Mouse (Mus musculus) midbrain, embryonic 14.5 days (tissue): Measurements from ENCODE around the gene Slc25a51. TPM values are rescaled to one million over a fixed set of nuclear protein-coding genes. Genes with fewer than 3 reads are reported as not detected.

Experiments used
- ATAC-seq: fragments of 200-750 bp; cut with Nextera tagmentation; 2 replicates; pipeline ENCODE4 v1.8.0; 2017; ENCODE audit warnings: moderate number of reproducible peaks, moderate library complexity; ENCODE audit not compliant: low FRiP score, low TSS enrichment
- DNase-seq: peaks from one replicate; pipeline ENCODE4 v3.0.0-alpha.2; 2015
- H3K27ac ChIP-seq: fragments of 300-500 bp; sonication (generic); replicated peaks from 2 replicates; pipeline ENCODE4 v1.5.1; 2014; ENCODE audit warnings: mild to moderate bottlenecking, low read depth, low read length, moderate library complexity
- H3K27me3 ChIP-seq: fragments of 300-500 bp; sonication (generic); 2 replicates; pipeline ENCODE4 v1.6.1; 2014; ENCODE audit warnings: low read length, control low read depth, mixed read lengths; ENCODE audit not compliant: control insufficient read depth, insufficient read depth
- H3K36me3 ChIP-seq: fragments of 300-500 bp; sonication (generic); 2 replicates; pipeline ENCODE4 v1.6.1; 2014; ENCODE audit warnings: low read length, control low read depth; ENCODE audit not compliant: control insufficient read depth, insufficient read depth
- H3K4me1 ChIP-seq: fragments of 300-500 bp; sonication (generic); 2 replicates; pipeline ENCODE4 v1.6.1; 2014; ENCODE audit warnings: mild to moderate bottlenecking, antibody characterized with exemption, low read length, control low read depth; ENCODE audit not compliant: control insufficient read depth, insufficient read depth
- H3K4me2 ChIP-seq: fragments of 300-500 bp; sonication (generic); 2 replicates; pipeline ENCODE4 v1.6.1; 2014; ENCODE audit warnings: mild to moderate bottlenecking, low read length, moderate library complexity
- H3K4me3 ChIP-seq: fragments of 300-500 bp; sonication (generic); replicated peaks from 2 replicates; pipeline ENCODE4 v1.5.1; 2014; ENCODE audit warnings: low read depth, low read length
- H3K9ac ChIP-seq: fragments of 300-500 bp; sonication (generic); replicated peaks from 2 replicates; pipeline ENCODE4 v1.6.1; 2014; ENCODE audit warnings: mild to moderate bottlenecking, low read length, moderate library complexity
- H3K9me3 ChIP-seq: fragments of 300-500 bp; sonication (generic); 2 replicates; pipeline ENCODE4 v1.6.1; 2016; ENCODE audit warnings: low read length, control low read depth, mixed read lengths; ENCODE audit not compliant: control insufficient read depth
- WGBS: fragments of 180-500 bp; shearing (Covaris S2); extraction: QIAGEN DNeasy Blood & Tissue Kit; methylation state at CpG from one replicate; pipeline ENCODE4 v1.1.7; 2014; 5-methylcytosine and 5-hydroxymethylcytosine counted together
- polyA plus RNA-seq: library from polyadenylated mRNA; unstranded; fragments of >200 nt; fragmentation: Nextera tagmentation; extraction: Ambion mirVana; gene quantifications from 2 replicates; pipeline ENCODE4 v1.2.1, GENCODE M21; 2014

The Slc25a51 gene
- polyA plus RNA-seq, 1 experiment from 2014 or later, result 79.5 TPM

DNA sequence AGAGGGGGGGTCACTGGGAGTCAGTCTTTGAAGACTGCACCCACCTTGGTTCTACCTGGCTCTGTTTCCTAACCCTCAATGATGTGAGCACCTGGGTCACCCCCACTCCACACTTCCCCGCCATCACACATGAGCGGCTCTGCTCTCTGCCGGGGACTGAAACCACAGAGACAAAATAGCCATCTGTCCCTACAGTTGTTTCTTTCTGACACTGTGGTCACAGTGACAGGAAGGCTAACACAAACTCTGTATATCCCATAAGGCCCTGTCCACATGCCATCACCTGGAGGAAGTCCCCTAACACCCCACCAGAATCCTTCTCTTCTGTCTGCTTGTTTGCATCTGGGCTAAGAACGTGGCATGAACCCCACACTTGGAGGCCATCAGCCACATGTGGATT is 26.1 kb upstream of the Slc25a51 start:
- Histone ChIP-seq H3K36me3 (no peaks in the 10 kb centered on the region), H3K9me3 (no peaks in the 10 kb centered on the region), H3K4me1 (peaks cover 33% of the 10 kb centered on the region), H3K27ac (no peak overlapping the region), H3K4me3 (no peak overlapping the region), H3K4me2 (no peak overlapping the region), H3K9ac (no peak overlapping the region), H3K27me3 (no peaks in the 10 kb centered on the region)
- ATAC-seq (no peak), DNase-seq (no peak)
- 80% methylated on average over 4 of the region's 4 CpGs for WGBS

DNA sequence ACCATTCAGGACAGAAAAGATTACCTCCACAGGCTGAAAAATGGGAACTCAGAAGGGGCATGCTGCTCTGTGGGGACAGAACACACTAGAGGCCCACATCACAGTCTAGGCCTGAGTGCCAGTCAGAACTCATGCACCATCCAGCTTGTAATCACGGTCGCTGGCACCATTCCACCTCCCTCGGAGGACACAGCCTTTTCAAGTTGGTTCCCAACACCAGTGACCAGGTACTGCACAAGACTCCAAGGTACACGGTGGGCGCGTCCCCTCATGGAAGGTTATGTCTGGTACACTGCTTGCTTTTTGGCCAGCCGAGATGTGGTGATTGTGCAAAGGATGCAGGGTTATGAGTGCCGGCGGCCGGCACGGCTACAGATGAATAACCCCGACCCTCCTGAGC is 25.5 kb upstream of the Slc25a51 start:
- WGBS, result 79% methylated on average over 12 of the region's 12 CpGs
- ATAC-seq (no peak), DNase-seq (no peak)
- H3K4me2 ChIP-seq, result no peak overlapping the region
- H3K9me3 ChIP-seq, result no peaks in the 10 kb centered on the region
- H3K27me3 ChIP-seq, result no peaks in the 10 kb centered on the region
- H3K9ac ChIP-seq, result no peak overlapping the region
- H3K27ac ChIP-seq, result peak overlapping the region; percentile 26; the same call in 1 of the 2 replicates
- peaks cover 29% of the 10 kb centered on the region for H3K4me1 ChIP-seq
- no peak overlapping the region for H3K4me3 ChIP-seq
- no peaks in the 10 kb centered on the region for H3K36me3 ChIP-seq

DNA sequence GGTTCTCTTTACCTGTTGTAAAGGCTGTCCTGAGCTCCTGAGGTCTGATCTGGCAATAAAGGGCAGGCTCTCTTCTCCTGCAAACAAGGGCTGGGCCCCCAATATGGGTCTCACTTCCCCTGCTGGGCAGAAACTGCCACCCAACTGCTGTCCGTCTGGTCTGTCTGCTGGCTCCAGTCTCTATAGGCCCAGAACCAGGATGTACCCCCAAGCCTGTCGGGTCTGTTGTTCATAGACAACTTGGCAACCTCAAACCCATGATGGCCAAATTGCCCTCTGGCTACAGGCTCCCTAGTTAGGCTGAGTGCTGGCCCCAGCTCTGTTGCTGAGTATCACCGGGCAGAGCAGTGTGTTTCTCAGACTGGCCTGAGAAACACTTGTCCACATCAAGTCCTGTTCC is 23.2 kb upstream of the Slc25a51 start:
- H3K9me3 ChIP-seq, result no peaks in the 10 kb centered on the region
- no peaks in the 10 kb centered on the region for H3K36me3 ChIP-seq
- 83% methylated on average over 3 of the region's 3 CpGs for WGBS
- H3K27me3 ChIP-seq, result no peaks in the 10 kb centered on the region
- H3K4me3 ChIP-seq, result no peak overlapping the region
- H3K4me2 ChIP-seq, result no peak overlapping the region
- H3K9ac ChIP-seq, result no peak overlapping the region
- H3K4me1 ChIP-seq, result peaks cover 28% of the 10 kb centered on the region
- no peak for ATAC-seq
- no peak overlapping the region for H3K27ac ChIP-seq
- DNase-seq, result no peak

GRCm38 (mm10) chr4:45431316-45431715 is 22.8 kb upstream of the Slc25a51 start:
- H3K4me3 ChIP-seq, result no peak overlapping the region
- WGBS, result 92% methylated on average over 3 of the region's 3 CpGs
- no peak overlapping the region for H3K4me2 ChIP-seq
- H3K4me1 ChIP-seq, result peaks cover 29% of the 10 kb centered on the region
- H3K36me3 ChIP-seq, result no peaks in the 10 kb centered on the region
- H3K9ac ChIP-seq, result no peak overlapping the region
- DNase-seq (no peak), ATAC-seq (no peak)
- no peak overlapping the region for H3K27ac ChIP-seq
- H3K27me3 ChIP-seq, result no peaks in the 10 kb centered on the region
- H3K9me3 ChIP-seq, result no peaks in the 10 kb centered on the region

- no peak overlapping the region for H3K27ac ChIP-seq
- ATAC-seq (no peak), DNase-seq (peak; percentile 38)
- H3K4me1 ChIP-seq, result peaks cover 18% of the 10 kb centered on the region
- no peak overlapping the region for H3K4me3 ChIP-seq
- 53% methylated on average over 7 of the region's 7 CpGs for WGBS
- no peaks in the 10 kb centered on the region for H3K9me3 ChIP-seq
- H3K27me3 ChIP-seq, result no peaks in the 10 kb centered on the region
- H3K36me3 ChIP-seq, result no peaks in the 10 kb centered on the region
- no peak overlapping the region for H3K9ac ChIP-seq
- H3K4me2 ChIP-seq, result no peak overlapping the region
Observed at GRCm38 (mm10) chr4:45429451-45429850, 20.9 kb upstream of the Slc25a51 start.

GRCm38 (mm10) chr4:45426724-45427457 is 18.3 kb upstream of the Slc25a51 start:
- no peaks in the 10 kb centered on the region for H3K9me3 ChIP-seq
- WGBS, result 31% methylated on average over 13 of the region's 13 CpGs

GRCm38 (mm10) chr4:45423406-45423805 is 14.8 kb upstream of the Slc25a51 start:
- Histone ChIP-seq H3K4me3 (no peak overlapping the region), H3K36me3 (no peaks in the 10 kb centered on the region), H3K4me2 (no peak overlapping the region), H3K4me1 (peaks cover 23% of the 10 kb centered on the region), H3K27ac (no peak overlapping the region), H3K9ac (no peak overlapping the region), H3K27me3 (no peaks in the 10 kb centered on the region), H3K9me3 (no peaks in the 10 kb centered on the region)
- 17% methylated on average over 8 of the region's 8 CpGs for WGBS
- DNase-seq (no peak), ATAC-seq (no peak)

More at GRCm38 (mm10) chr4:45426724-45427457, 18.3 kb upstream of the Slc25a51 start:
- no peak overlapping the region for H3K27ac ChIP-seq
- no peaks in the 10 kb centered on the region for H3K36me3 ChIP-seq
- peak; percentile 41; the same call in 1 of the 2 replicates for ATAC-seq
- peak; percentile 69 for DNase-seq
- no peaks in the 10 kb centered on the region for H3K27me3 ChIP-seq
- H3K4me1 ChIP-seq, result peaks cover 12% of the 10 kb centered on the region
- no peak overlapping the region for H3K9ac ChIP-seq
- no peak overlapping the region for H3K4me3 ChIP-seq
- no peak overlapping the region for H3K4me2 ChIP-seq

GRCm38 (mm10) chr4:45422640-45423039 is 14.1 kb upstream of the Slc25a51 start:
- DNase-seq, result no peak
- H3K36me3 ChIP-seq, result no peaks in the 10 kb centered on the region
- peaks cover 23% of the 10 kb centered on the region for H3K4me1 ChIP-seq
- H3K4me2 ChIP-seq, result no peak overlapping the region
- ATAC-seq, result no peak
- no peaks in the 10 kb centered on the region for H3K27me3 ChIP-seq
- no peak overlapping the region for H3K27ac ChIP-seq
- H3K4me3 ChIP-seq, result no peak overlapping the region
- no peaks in the 10 kb centered on the region for H3K9me3 ChIP-seq
- H3K9ac ChIP-seq, result no peak overlapping the region
- WGBS, result 90% methylated on average over 10 of the region's 10 CpGs

DNA sequence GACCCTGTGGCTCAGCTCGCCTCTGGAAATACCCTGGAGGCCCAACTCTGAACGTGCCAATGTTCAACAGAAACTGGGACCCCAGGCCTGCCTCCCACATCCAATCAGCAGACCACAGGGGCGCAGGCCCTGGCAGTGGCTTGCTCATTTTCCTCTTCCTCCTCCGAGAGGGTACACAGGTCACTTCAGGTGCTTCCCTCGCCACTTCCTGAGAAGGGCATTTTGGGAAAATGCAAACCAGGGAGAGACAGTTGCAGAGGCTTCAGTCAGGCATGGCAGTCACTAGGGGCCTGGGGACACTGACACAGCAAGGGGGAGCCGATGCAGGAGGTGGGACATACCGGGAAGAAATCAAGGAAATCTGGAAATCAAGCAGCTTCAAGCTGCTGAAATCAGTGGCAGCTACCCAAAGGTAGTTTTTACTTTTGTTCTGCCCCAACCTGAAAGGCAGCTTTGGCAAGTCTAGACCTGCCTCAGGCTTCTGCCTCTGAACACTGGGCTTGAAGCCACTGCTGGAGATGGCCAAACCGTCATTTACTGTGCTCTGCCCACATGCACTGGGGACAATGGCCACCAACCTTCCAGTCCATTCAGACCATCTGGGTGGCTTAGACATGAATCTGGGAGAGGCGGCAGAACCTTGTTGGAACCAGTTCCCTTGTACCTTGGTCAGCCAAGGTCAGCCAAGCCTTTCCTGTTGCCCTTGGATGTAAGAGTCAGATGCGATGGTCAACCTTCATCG is 13.1 kb upstream of the Slc25a51 start:
- ATAC-seq (no peak), DNase-seq (no peak)
- H3K4me2 ChIP-seq, result no peak overlapping the region
- H3K27me3 ChIP-seq, result no peaks in the 10 kb centered on the region
- H3K36me3 ChIP-seq, result no peaks in the 10 kb centered on the region
- no peak overlapping the region for H3K27ac ChIP-seq
- no peak overlapping the region for H3K9ac ChIP-seq
- no peak overlapping the region for H3K4me3 ChIP-seq
- no peaks in the 10 kb centered on the region for H3K9me3 ChIP-seq
- peaks cover 15% of the 10 kb centered on the region for H3K4me1 ChIP-seq
- 72% methylated on average over 11 of the region's 11 CpGs for WGBS
